Mouse (Mus musculus) liver, adult 2 months (tissue): Measurements from ENCODE around the gene Casz1. TPM values are rescaled to one million over a fixed set of nuclear protein-coding genes. Genes with fewer than 3 reads are reported as not detected.

Source experiments
- DNase-seq: peaks from one replicate; pipeline ENCODE4 v3.0.0-alpha.2; 2011; ENCODE audit warnings: low read depth, low spot score; ENCODE audit errors: extremely low read depth
- H3K27ac ChIP-seq: fragments of 200-500 bp; replicated peaks from 2 replicates; pipeline ENCODE4 v1.5.1; 2012; ENCODE audit warnings: low read depth, mild to moderate bottlenecking, control low read depth, inconsistent platforms, low read length; ENCODE audit not compliant: insufficient read depth
- H3K27me3 ChIP-seq: fragments of 200-500 bp; 2 replicates; pipeline ENCODE4 v1.6.1; 2012; ENCODE audit warnings: mild to moderate bottlenecking, moderate library complexity, low read length, inconsistent platforms; ENCODE audit not compliant: control insufficient read depth, insufficient read depth
- H3K36me3 ChIP-seq: fragments of 200-500 bp; 2 replicates; pipeline ENCODE4 v1.6.1; 2012; ENCODE audit warnings: low read length, inconsistent platforms; ENCODE audit not compliant: control insufficient read depth, insufficient read depth
- H3K4me1 ChIP-seq: fragments of 200-500 bp; 2 replicates; pipeline ENCODE4 v1.6.1; 2011; ENCODE audit warnings: low read length; ENCODE audit not compliant: control insufficient read depth, insufficient read depth
- H3K4me3 ChIP-seq: fragments of 200-500 bp; 2 replicates; pipeline ENCODE4 v1.5.1; 2011; ENCODE audit warnings: low read depth, mild to moderate bottlenecking, control low read depth, low read length, moderate library complexity; ENCODE audit not compliant: insufficient read depth
- H3K79me2 ChIP-seq: fragments of 200-500 bp; 2 replicates; pipeline ENCODE4 v1.6.1; 2012; ENCODE audit warnings: inconsistent platforms, mild to moderate bottlenecking, low read length, moderate library complexity; ENCODE audit not compliant: control insufficient read depth, insufficient read depth
- H3K9ac ChIP-seq: fragments of 200-500 bp; 2 replicates; pipeline ENCODE4 v1.6.1; 2012; ENCODE audit warnings: low read depth, mild to moderate bottlenecking, control low read depth, inconsistent platforms, low read length
- CTCF ChIP-seq: fragments of 200-500 bp; IDR thresholded peaks from 2 replicates; pipeline ENCODE4 v1.5.1; 2011; ENCODE audit warnings: low read depth, low read length, control low read depth
- POLR2A ChIP-seq: fragments of 200-500 bp; IDR thresholded peaks from 2 replicates; pipeline ENCODE4 v1.6.1; 2011; ENCODE audit warnings: low read length, control low read depth; ENCODE audit not compliant: insufficient read depth; ENCODE audit errors: extremely low read depth
- WGBS: fragments of 180-500 bp; shearing (Covaris S2); methylation state at CpG from one replicate; pipeline ENCODE4 v1.1.7; 2018; 5-methylcytosine and 5-hydroxymethylcytosine counted together
- polyA plus RNA-seq: library from polyadenylated mRNA; depleted of rRNA; stranded (reverse); fragments of >200 nt; gene quantifications from 2 replicates; pipeline ENCODE4 v1.2.3, GENCODE M21; 2012
- total RNA-seq: library from RNA; depleted of rRNA; stranded (reverse); fragments of >200 nt; gene quantifications from 2 replicates; pipeline ENCODE4 v1.2.3, GENCODE M21; 2014

The Casz1 gene
- total and polyA plus RNA-seq, 2 experiments = 0.09 to 0.24 TPM

DNA sequence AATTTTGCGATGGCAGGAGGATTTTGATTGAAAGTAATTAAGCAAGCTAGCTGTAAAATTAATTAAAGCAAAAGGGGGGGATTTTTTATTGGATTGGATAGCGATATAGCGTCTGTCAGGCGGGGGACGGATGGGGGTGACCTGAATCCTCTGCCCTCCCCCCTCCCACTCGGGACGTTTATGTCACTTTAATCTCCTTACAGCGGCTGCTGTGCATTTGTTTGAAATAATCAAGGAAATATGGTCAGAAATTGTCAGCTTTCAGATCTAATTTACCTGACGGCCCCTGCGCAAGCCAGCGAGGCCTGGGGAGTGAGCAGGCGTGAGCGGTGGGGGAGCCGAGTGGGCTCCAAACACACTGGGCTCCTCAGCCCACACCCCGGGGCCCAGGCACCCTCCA, 111.6 kb downstream of the Casz1 start:
- WGBS = 94% methylated on average over 15 of the region's 15 CpGs
- Histone ChIP-seq H3K27me3 (no peaks in the 10 kb centered on the region), H3K4me3 (no peak overlapping the region), H3K79me2 (no peaks in the 10 kb centered on the region), H3K9ac (no peak overlapping the region), H3K36me3 (no peaks in the 10 kb centered on the region), H3K4me1 (no peaks in the 10 kb centered on the region), H3K27ac (no peak overlapping the region)
- no peak for DNase-seq
- TF ChIP-seq POLR2A (no peak), CTCF (no peak)

- 89% methylated on average over 15 of the region's 15 CpGs for whole genome bisulfite sequencing
- Histone ChIP-seq H3K4me1 (no peaks in the 10 kb centered on the region), H3K27me3 (no peaks in the 10 kb centered on the region), H3K36me3 (no peaks in the 10 kb centered on the region), H3K27ac (no peak overlapping the region), H3K9ac (no peak overlapping the region), H3K4me3 (no peak overlapping the region), H3K79me2 (no peaks in the 10 kb centered on the region)
- TF ChIP-seq POLR2A (no peak), CTCF (no peak)
- DNase-seq = no peak
These were observed 114.6 kb downstream of the Casz1 start for GRCm38 (mm10) chr4:148918707-148919447.

DNA sequence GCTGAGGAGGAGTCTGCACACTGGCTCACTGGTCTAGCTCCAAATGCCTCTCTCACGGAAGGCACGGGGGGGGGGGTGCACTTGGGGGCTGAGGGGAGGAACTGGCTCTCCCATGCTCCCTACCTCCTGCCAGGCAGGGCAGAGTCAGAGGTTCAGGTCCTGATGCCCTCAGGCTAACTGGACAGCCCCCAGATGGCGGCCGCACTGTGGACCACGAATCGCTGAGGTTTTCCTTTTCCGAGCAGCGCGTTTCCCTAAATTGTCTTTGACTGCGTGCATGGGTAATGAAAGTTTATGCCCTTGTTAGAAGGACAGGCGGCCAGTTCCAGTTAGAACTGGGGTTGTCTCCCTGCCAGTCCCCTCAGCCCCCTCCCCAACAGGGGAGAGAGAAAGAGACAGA, 116.4 kb downstream of the Casz1 start:
- no peak overlapping the region for H3K9ac ChIP-seq
- H3K27me3 ChIP-seq = no peaks in the 10 kb centered on the region
- whole genome bisulfite sequencing = 82% methylated on average over 11 of the region's 11 CpGs
- TF ChIP-seq CTCF = no peak
- no peak for DNase-seq
- no peaks in the 10 kb centered on the region for H3K4me1 ChIP-seq
- no peaks in the 10 kb centered on the region for H3K79me2 ChIP-seq
- H3K36me3 ChIP-seq = no peaks in the 10 kb centered on the region
- no peak overlapping the region for H3K4me3 ChIP-seq
- no peak overlapping the region for H3K27ac ChIP-seq

GRCm38 (mm10) chr4:148922221-148922700, 118.0 kb downstream of the Casz1 start:
- WGBS = 47% methylated on average over 16 of the region's 16 CpGs
- Histone ChIP-seq H3K27me3 (no peaks in the 10 kb centered on the region), H3K4me3 (no peak overlapping the region), H3K79me2 (no peaks in the 10 kb centered on the region), H3K27ac (no peak overlapping the region), H3K4me1 (no peaks in the 10 kb centered on the region), H3K36me3 (no peaks in the 10 kb centered on the region), H3K9ac (no peak overlapping the region)
- no peak for TF ChIP-seq CTCF
- TF ChIP-seq POLR2A = no peak
- no peak for DNase-seq

DNA sequence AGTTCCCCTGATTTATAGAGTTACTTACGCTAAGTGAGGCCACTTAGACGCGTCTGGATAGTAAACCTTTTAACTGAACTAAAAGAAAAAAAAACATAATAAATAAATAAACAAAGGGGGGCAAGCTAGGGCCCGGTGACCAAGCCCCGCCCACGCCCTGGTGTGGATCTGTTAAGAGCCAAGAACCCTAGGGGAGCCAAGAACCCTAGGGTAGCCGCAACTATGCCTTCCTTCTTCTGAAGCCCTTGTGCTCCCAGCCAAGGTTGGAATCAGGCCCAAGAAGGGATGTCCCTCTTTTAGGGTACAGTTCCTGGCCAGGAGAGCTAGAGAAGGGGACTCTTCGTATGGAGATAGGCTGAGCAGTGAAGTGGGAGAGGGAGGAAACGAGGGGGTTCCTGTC, 119.2 kb downstream of the Casz1 start:
- Histone ChIP-seq H3K27ac (no peak overlapping the region), H3K79me2 (no peaks in the 10 kb centered on the region), H3K36me3 (no peaks in the 10 kb centered on the region), H3K9ac (no peak overlapping the region), H3K4me1 (no peaks in the 10 kb centered on the region), H3K27me3 (no peaks in the 10 kb centered on the region), H3K4me3 (no peak overlapping the region)
- no peak for DNase-seq
- TF ChIP-seq POLR2A (no peak), CTCF (no peak)
- WGBS = 83% methylated on average over 9 of the region's 9 CpGs

DNA sequence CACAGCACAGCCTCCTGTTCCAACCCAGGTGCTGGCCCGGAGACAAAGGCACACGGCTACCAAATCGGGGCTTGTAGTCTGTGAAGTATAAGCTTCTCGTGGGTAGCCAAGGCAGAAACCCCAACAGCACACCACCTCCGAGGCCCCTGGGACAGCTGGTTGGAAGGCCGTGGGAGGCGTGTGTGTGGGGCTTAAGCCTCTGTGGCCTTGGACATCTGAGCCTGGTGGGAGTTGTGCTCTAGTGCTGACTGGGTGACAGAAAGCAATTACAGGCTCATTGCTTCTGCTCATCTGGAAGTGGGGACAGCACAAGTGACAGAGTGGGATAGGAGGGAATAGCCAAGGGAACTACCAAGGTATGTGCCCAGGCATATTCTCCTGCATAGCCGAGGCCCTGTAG, 119.7 kb downstream of the Casz1 start:
- Histone ChIP-seq H3K79me2 (no peaks in the 10 kb centered on the region), H3K4me1 (no peaks in the 10 kb centered on the region), H3K36me3 (no peaks in the 10 kb centered on the region), H3K27me3 (no peaks in the 10 kb centered on the region), H3K27ac (no peak overlapping the region), H3K9ac (no peak overlapping the region), H3K4me3 (no peak overlapping the region)
- TF ChIP-seq CTCF = no peak
- TF ChIP-seq POLR2A = no peak
- 86% methylated on average over 8 of the region's 8 CpGs for WGBS
- DNase-seq = no peak
